In the genomic region with DNA sequence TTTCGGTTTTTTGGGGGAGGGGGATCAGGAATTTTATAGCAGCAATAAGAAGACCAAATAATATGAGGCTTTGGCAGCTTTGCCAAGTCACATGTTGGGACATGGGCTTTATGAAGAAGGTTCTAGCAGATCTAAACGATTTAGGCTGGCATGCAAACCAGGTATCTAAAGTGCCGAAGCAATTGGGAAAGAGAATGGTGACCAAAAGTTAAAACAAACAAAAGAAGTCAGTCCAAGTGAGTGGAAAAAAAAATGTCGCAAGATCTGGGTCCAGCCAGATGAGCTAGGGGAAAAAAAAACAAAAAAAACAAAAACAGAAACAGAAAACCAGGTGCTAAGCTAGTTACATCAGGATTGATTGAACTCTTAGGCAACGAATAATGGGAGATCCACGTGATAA, we compare ENCODE assay signal across 21 mouse cellular contexts.
"Had no signal": no experiment of that assay in that cellular context is flagged by ENCODE, and none has a peak within 500 bp of the region (broad histone marks: within the 10 kb centered on the region; RNA-seq: fewer than 3 reads in every experiment).

No protein-coding gene starts in this region.

- H3K27ac ChIP-seq: heart, embryonic 10.5 days; hindbrain, embryonic 10.5 days; hindbrain, embryonic 12.5 days; hindbrain, embryonic 14.5 days; intestine, embryonic 15.5 days; layer of hippocampus, adult 2 months; left cerebral cortex, adult 2 months; limb, embryonic 10.5 days; limb, embryonic 12.5 days; liver, embryonic 12.5 days had no signal

- H3K27me3 ChIP-seq: heart, embryonic 12.5 days; hindbrain, embryonic 12.5 days; intestine, embryonic 15.5 days; limb, embryonic 12.5 days; liver, embryonic 12.5 days had no signal

- H3K9me3 ChIP-seq: heart, embryonic 10.5 days; heart, embryonic 12.5 days; hindbrain, embryonic 10.5 days; hindbrain, embryonic 12.5 days; intestine, embryonic 15.5 days; limb, embryonic 10.5 days; limb, embryonic 12.5 days; liver, embryonic 12.5 days had no signal

- H3K4me2 ChIP-seq: heart, embryonic 12.5 days; hindbrain, embryonic 12.5 days; hindbrain, embryonic 14.5 days; intestine, embryonic 15.5 days; limb, embryonic 12.5 days; liver, embryonic 12.5 days had no signal

- ATAC-seq: hindbrain, embryonic 16.5 days; inflammation-experienced regulatory T-cells, adult 6 months; intestine, embryonic 15.5 days; intestine, postnatal 0 days; liver, embryonic 12.5 days had no signal

- H3K4me3 ChIP-seq: heart, embryonic 10.5 days; heart, embryonic 12.5 days; hindbrain, embryonic 10.5 days; hindbrain, embryonic 12.5 days; intestine, embryonic 15.5 days; layer of hippocampus, adult 2 months; left cerebral cortex, adult 2 months; limb, embryonic 10.5 days; limb, embryonic 12.5 days; liver, embryonic 12.5 days had no signal

- H3K9ac ChIP-seq: heart, embryonic 12.5 days; hindbrain, embryonic 12.5 days; hindbrain, embryonic 14.5 days; intestine, embryonic 15.5 days; limb, embryonic 12.5 days; liver, embryonic 12.5 days had no signal

- DNase-seq: gastrocnemius, postnatal 14 days; gastrocnemius, postnatal 36 days; kidney, adult 18-20 months; kidney, adult 8-10 months; kidney, postnatal 10 days; kidney, postnatal 25 days; kidney, postnatal 4 days had no signal

- H3K4me1 ChIP-seq: heart, embryonic 10.5 days; heart, embryonic 12.5 days; hindbrain, embryonic 10.5 days; hindbrain, embryonic 12.5 days; intestine, embryonic 15.5 days; limb, embryonic 10.5 days; limb, embryonic 12.5 days; liver, embryonic 12.5 days had no signal

- H3K36me3 ChIP-seq: heart, embryonic 10.5 days; heart, embryonic 12.5 days; hindbrain, embryonic 10.5 days; hindbrain, embryonic 12.5 days; intestine, embryonic 15.5 days; limb, embryonic 10.5 days; limb, embryonic 12.5 days; liver, embryonic 12.5 days had no signal
